Mouse (Mus musculus): ENCODE measurements around the gene Sgce. TPM values are rescaled to one million over a fixed set of nuclear protein-coding genes. Genes with fewer than 3 reads are reported as not detected.
"Not testable (repeated sequence)": the region's sequence is repeated elsewhere in the genome, so short reads cannot be mapped to it uniquely, and the experiment has no call there.

The Sgce gene
- 79.9 and 84.9 TPM in 2 replicates for polyA plus RNA-seq (2015; fragmentation: Nextera tagmentation; extraction: Ambion mirVana)

DNA sequence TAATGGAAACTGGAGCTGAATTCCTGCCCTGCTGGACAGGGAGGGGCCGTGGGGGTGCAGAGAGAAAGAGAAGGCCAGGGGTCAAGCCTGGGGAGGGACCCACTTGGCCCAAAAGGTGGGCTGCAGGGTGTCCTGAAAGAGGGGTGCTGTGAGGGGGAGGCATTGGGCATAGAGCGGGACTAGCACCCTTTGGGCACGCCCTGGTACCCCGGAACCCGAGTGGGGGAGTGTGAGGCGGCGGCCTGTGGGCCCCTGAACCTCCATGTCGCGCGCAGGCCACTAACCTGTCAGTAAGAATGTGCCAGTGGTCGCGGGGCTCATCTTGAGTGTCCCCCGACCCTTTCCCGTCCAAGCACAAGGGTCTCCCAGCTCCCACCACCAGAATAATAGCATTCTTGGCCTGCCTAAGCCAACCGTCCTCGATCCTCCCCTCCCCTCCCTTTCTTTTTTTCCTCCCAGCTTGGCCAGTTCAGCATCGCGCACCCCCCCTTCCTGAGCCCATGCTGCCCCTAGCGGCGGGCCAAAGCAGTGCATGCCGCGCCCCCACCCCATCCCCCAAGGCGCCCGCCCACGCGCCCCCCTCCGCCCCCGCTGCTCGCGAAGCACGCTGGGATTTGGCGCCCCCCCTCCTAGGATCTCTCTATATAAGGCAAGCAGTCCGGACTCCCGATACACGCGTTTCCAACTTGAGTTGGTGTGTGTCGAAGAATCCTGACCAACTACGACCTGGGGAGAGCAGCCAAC lies at the start of gene Sgce, which contains the start of gene Peg10:
Sgce (minus strand) TSS at position 512 of the 744 bp plus-strand sequence.
Peg10 (plus strand) TSS at position 611 of the 744 bp plus-strand sequence.
- 50% methylated on average over 38 of the region's 38 CpGs for WGBS

DNA sequence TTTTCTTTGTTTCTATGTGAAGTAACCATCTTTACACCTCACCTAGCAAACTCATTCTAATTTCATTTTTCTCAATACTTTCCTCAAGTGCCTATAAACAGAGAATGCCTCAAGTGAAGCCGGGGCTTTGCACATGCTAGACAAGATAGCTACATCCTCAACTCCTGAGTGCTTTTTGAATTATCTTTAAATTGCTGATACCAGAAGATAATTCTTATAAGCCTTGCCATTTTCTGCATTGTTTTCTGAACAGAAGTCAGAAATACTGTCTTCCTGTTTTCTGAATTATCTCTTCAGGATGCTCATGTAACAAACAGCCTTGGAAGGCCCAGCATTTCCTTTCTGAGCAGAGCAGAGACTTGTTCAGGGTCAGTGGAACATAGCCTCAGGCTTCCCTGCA lies 49.3 kb upstream of the Sgce start:
- WGBS, result 90% methylated on average over 1 of the region's 1 CpGs
- Histone ChIP-seq H3K4me1 (no peaks in the 10 kb centered on the region), H3K9me3 (no peaks in the 10 kb centered on the region), H3K4me2 (no peak overlapping the region), H3K27ac (no peak overlapping the region), H3K9ac (no peak overlapping the region), H3K36me3 (no peaks in the 10 kb centered on the region), H3K27me3 (no peaks in the 10 kb centered on the region), H3K4me3 (no peak overlapping the region)
- ATAC-seq (ENCODE audit: insufficient number of reproducible peaks, low FRiP score, low TSS enrichment, low read depth), result no peak

More for the DNA sequence above, at the start of gene Sgce, which contains the start of gene Peg10:
- peak within 1 kb of the TSS; percentile 52 for H3K4me3 ChIP-seq
- H3K4me2 ChIP-seq, result peak within 1 kb of the TSS; percentile 50
- no peaks in the 10 kb centered on the region for H3K36me3 ChIP-seq
- H3K9ac ChIP-seq, result peak within 1 kb of the TSS; percentile 54
- peak; percentile 27 for ATAC-seq (ENCODE audit: insufficient number of reproducible peaks, low FRiP score, low TSS enrichment, low read depth)
- no peaks in the 10 kb centered on the region for H3K27me3 ChIP-seq
- H3K4me1 ChIP-seq, result no peaks in the 10 kb centered on the region
- no peaks in the 10 kb centered on the region for H3K9me3 ChIP-seq
- H3K27ac ChIP-seq, result peak within 1 kb of the TSS; percentile 78

- WGBS, result 48% methylated on average over 2 of the region's 2 CpGs
- no peak overlapping the region for H3K27ac ChIP-seq
Observed at GRCm38 (mm10) chr6:4762252-4762651, 15.2 kb upstream of the Sgce start.

DNA sequence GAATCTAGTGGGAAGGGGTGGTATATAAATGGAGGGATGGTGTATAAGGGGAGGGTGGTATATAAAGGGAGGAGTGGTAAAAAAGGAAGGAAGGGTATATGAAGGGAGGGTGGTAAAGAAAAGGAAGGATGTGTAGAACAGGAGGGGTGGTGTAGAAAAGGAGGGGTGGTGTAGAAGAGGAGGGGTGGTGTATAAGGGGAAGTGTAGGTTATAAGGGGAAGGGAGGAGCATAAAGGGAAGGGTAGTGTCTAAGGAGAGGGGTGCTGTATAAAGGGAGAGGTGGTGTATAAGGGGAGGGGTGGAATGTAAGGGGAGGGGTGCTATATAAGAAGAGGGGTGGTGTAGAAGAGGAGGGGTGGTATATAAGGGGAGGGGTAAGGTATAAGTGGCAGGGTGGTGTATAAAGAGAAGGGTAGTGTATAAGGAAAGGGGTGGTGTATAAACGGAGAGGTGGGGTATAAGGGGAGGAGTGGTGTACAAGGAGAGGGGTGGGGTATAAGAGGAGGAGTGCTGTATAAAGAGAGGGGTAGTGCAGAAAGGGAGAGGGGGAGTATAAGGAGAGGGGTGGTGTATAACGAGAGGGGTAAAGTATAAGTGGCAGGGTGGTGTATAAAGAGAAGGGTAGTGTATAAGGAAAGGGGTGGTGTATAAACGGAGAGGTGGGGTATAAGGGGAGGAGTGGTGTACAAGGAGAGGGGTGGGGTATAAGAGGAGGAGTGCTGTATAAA lies 14.6 kb upstream of the Sgce start:
- H3K27ac ChIP-seq; ATAC-seq (ENCODE audit: insufficient number of reproducible peaks, low FRiP score, low TSS enrichment, low read depth); H3K4me3 ChIP-seq; H3K36me3 ChIP-seq; H3K4me1 ChIP-seq; H3K9me3 ChIP-seq; H3K27me3 ChIP-seq; H3K9ac ChIP-seq; H3K4me2 ChIP-seq: not testable (repeated sequence)
- WGBS, result 28% methylated on average over 3 of the region's 3 CpGs

More at GRCm38 (mm10) chr6:4762252-4762651, 15.2 kb upstream of the Sgce start:
- Histone ChIP-seq H3K4me2 (no peak overlapping the region), H3K4me1 (no peaks in the 10 kb centered on the region), H3K36me3 (0 out of 2 replicates have a peak, but pooled peaks cover 4% of the 10 kb centered on the region), H3K9ac (no peak overlapping the region), H3K4me3 (no peak overlapping the region), H3K9me3 (no peaks in the 10 kb centered on the region), H3K27me3 (no peaks in the 10 kb centered on the region)
- ATAC-seq (ENCODE audit: insufficient number of reproducible peaks, low FRiP score, low TSS enrichment, low read depth), result peak; percentile 97

DNA sequence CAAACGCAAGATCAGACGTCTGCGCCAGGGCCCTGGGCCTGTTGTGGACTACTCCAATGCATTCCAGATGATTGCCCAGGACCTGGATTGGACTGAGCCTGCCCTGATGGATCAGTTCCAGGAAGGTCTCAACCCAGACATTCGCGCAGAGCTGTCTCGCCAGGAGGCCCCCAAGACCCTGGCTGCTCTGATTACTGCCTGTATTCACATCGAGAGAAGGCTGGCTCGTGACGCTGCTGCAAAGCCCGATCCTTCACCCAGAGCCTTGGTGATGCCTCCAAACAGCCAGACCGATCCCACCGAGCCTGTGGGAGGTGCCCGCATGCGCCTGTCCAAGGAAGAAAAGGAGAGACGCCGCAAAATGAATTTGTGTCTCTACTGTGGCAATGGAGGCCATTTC lies 7.9 kb upstream of the Sgce start:
- H3K4me1 ChIP-seq, result no peaks in the 10 kb centered on the region
- H3K4me2 ChIP-seq, result no peak overlapping the region
- H3K36me3 ChIP-seq, result peaks cover 27% of the 10 kb centered on the region
- H3K27ac ChIP-seq, result no peak overlapping the region
- no peak for ATAC-seq (ENCODE audit: insufficient number of reproducible peaks, low FRiP score, low TSS enrichment, low read depth)
- no peak overlapping the region for H3K4me3 ChIP-seq
- 0 out of 2 replicates have a peak, but pooled peaks cover 15% of the 10 kb centered on the region for H3K9me3 ChIP-seq
- WGBS, result 92% methylated on average over 16 of the region's 16 CpGs
- no peak overlapping the region for H3K9ac ChIP-seq
- no peaks in the 10 kb centered on the region for H3K27me3 ChIP-seq

DNA sequence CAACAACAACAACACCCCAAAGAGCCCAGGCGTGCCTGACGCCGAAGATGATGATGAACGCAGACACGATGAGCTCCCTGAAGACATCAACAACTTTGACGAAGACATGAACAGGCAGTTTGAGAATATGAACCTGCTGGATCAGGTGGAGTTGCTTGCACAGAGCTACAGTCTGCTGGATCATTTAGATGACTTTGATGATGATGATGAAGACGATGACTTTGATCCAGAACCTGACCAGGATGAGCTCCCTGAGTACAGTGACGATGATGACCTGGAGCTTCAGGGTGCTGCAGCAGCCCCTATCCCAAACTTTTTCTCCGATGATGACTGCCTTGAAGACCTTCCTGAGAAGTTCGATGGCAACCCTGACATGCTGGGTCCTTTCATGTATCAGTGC lies 7.3 kb upstream of the Sgce start:
- Histone ChIP-seq H3K27me3 (no peaks in the 10 kb centered on the region), H3K4me3 (no peak overlapping the region), H3K4me2 (no peak overlapping the region), H3K4me1 (no peaks in the 10 kb centered on the region), H3K36me3 (peaks cover 27% of the 10 kb centered on the region), H3K9ac (no peak overlapping the region), H3K9me3 (0 out of 2 replicates have a peak, but pooled peaks cover 15% of the 10 kb centered on the region), H3K27ac (no peak overlapping the region)
- ATAC-seq (ENCODE audit: insufficient number of reproducible peaks, low FRiP score, low TSS enrichment, low read depth), result no peak
- WGBS, result 92% methylated on average over 10 of the region's 10 CpGs

DNA sequence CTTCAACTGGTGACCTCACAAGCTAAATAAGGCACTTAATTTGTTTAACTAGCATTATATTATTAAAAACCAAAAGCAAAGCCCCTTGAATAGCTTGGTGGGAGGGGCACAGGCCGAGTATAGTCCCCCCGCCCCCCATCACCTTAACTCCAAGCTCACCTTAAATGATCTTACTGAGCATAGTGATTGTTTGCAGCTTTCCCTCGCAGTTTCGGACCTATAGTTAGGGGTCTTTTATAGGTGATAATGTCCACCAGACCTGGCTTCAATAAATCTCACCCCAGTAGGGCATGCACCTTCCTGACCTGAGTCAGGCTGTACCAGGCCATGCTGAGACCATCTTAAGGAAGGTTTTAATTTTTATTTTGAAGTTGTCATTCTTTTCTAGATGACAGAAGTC lies 4.3 kb upstream of the Sgce start:
- H3K9ac ChIP-seq, result no peak overlapping the region
- H3K4me3 ChIP-seq, result no peak overlapping the region
- no peak overlapping the region for H3K4me2 ChIP-seq
- ATAC-seq (ENCODE audit: insufficient number of reproducible peaks, low FRiP score, low TSS enrichment, low read depth), result no peak
- peaks cover 20% of the 10 kb centered on the region for H3K36me3 ChIP-seq
- 38% methylated on average over 4 of the region's 4 CpGs for WGBS
- H3K9me3 ChIP-seq, result 0 out of 2 replicates have a peak, but pooled peaks cover 15% of the 10 kb centered on the region
- H3K27ac ChIP-seq, result no peak overlapping the region
- no peaks in the 10 kb centered on the region for H3K4me1 ChIP-seq
- H3K27me3 ChIP-seq, result no peaks in the 10 kb centered on the region

DNA sequence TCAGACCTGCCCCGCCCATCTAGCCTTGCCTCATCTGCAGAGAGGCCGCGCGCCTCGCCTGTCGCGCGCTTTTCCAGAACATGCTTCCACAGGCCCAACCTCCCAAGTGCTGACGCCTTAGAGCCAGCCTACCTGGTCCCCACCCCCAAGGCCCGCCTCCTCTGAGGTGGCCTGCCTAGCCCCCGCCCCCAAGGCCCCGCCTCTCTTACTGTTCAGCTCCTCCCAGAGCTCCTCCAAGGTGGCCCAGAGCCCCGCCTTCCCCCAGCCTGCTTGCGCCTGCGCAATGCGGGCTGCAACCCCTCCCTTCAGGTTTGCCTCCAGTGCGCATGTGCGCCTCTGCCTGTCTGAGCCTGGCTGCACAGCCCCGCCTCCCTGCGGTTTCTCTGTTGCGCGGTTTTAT lies 2.1 kb upstream of the Sgce start:
- Histone ChIP-seq H3K9me3 (no peaks in the 10 kb centered on the region), H3K9ac (no peak overlapping the region), H3K27ac (no peak overlapping the region), H3K36me3 (no peaks in the 10 kb centered on the region), H3K4me2 (peak overlapping the region; percentile 50), H3K4me1 (no peaks in the 10 kb centered on the region), H3K27me3 (no peaks in the 10 kb centered on the region), H3K4me3 (peak overlapping the region; percentile 52)
- 47% methylated on average over 22 of the region's 22 CpGs for WGBS
- ATAC-seq (ENCODE audit: insufficient number of reproducible peaks, low FRiP score, low TSS enrichment, low read depth), result peak; percentile 93

DNA sequence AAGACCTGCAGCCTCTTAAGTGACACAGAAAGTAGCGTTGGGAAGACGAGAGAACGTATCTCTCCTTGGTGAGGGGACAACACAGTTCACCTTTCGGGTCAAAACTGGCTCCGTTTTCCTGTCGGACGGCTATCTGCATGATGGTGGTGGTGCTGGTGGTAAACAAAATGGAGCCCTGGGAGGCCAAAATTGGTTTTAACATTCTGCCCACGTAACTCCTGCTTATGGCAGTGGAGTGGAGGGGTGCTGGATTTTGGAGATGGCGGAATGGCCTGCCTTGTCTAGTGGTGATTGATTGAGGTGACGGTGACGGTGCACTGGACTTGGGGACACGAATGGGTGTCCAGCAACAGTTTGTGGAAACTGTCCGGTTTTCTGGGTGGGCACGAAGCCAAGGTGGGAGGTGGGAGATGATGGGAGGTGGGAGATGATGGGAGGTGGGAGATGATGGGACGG lies 1.5 kb upstream of the Sgce start:
- WGBS, result 40% methylated on average over 15 of the region's 15 CpGs
- H3K4me3 ChIP-seq, result peak overlapping the region; percentile 52
- peak overlapping the region; percentile 78 for H3K27ac ChIP-seq
- ATAC-seq (ENCODE audit: insufficient number of reproducible peaks, low FRiP score, low TSS enrichment, low read depth), result peak; percentile 6; the same call in 1 of the 2 replicates
- H3K4me2 ChIP-seq, result peak overlapping the region; percentile 50
- H3K27me3 ChIP-seq, result no peaks in the 10 kb centered on the region
- 0 out of 2 replicates have a peak overlapping the region, but pooled peaks have one; percentile 17 for H3K9ac ChIP-seq
- no peaks in the 10 kb centered on the region for H3K4me1 ChIP-seq
- no peaks in the 10 kb centered on the region for H3K36me3 ChIP-seq
- H3K9me3 ChIP-seq, result no peaks in the 10 kb centered on the region

- Histone ChIP-seq H3K27ac (peak overlapping the region; percentile 78), H3K4me2 (peak overlapping the region; percentile 50), H3K9ac (0 out of 2 replicates have a peak overlapping the region, but pooled peaks have one; percentile 17), H3K4me1 (no peaks in the 10 kb centered on the region), H3K36me3 (no peaks in the 10 kb centered on the region), H3K4me3 (peak overlapping the region; percentile 52), H3K9me3 (no peaks in the 10 kb centered on the region), H3K27me3 (no peaks in the 10 kb centered on the region)
- 54% methylated on average over 71 of the region's 71 CpGs for WGBS
- ATAC-seq (ENCODE audit: insufficient number of reproducible peaks, low FRiP score, low TSS enrichment, low read depth), result no peak
Observed at GRCm38 (mm10) chr6:4747677-4748505, 884 bp upstream of the Sgce start.

DNA sequence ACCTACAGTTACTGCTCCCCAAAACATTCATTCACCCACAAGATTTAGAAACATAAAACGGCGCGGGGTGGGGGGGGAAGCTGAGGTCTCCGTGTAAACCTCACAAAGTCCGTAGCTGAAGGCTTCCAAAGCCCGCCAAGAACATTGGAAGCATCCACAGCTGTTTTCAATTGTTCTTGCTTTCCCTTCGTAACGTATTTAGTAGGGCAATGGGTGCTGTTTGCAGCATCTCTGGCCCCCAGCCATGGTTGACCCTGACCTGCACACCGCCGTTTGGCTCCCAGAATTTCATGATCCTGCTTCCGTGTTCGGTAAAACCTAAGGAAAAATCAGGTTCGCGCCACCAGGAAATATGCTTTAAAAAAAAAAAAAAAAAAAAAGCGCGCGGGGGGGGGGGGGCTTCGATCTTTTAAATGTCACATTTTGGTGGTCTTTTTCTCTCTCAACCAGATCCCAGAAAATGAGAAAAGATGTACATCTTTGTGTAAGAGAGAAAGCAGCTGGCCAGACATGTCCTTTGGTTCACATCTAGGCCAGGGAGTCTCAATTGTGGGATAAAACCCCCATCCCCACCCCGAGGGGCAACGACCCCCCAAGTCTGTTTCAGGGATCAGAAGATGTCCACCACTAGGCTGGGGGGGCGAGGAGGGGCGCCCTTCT lies 841 bp downstream of the Sgce start:
- no peak for ATAC-seq (ENCODE audit: insufficient number of reproducible peaks, low FRiP score, low TSS enrichment, low read depth)
- Histone ChIP-seq H3K4me1 (peaks cover 2% of the 10 kb centered on the region; the same call in 1 of the 2 replicates), H3K9me3 (no peaks in the 10 kb centered on the region), H3K36me3 (no peaks in the 10 kb centered on the region), H3K4me3 (peak overlapping the region; percentile 52), H3K4me2 (peak overlapping the region; percentile 50), H3K27me3 (no peaks in the 10 kb centered on the region), H3K9ac (peak overlapping the region; percentile 54), H3K27ac (peak overlapping the region; percentile 77)
- WGBS, result 48% methylated on average over 21 of the region's 22 CpGs

Measured in limb, embryonic 15.5 days (tissue).